Mouse (Mus musculus) spleen, adult 2 months (tissue): ENCODE results near the gene Fam178b. TPM values are rescaled to one million over a fixed set of nuclear protein-coding genes. Genes with fewer than 3 reads are reported as not detected.
A peak's percentile ranks its signal among the peaks of the same experiment; 100 is the strongest.

ENCODE experiments used
- DNase-seq, 2 experiments: peaks; one replicate each; pipeline versions ENCODE4 v3.0.0 to v3.0.0-alpha.2; 2012 to 2021; ENCODE audit warnings: low spot score in 2 of 2, low read depth in 1 of 2
- H3K27ac ChIP-seq: fragments of 200-500 bp; 2 replicates; pipeline ENCODE4 v1.5.1; 2012; ENCODE audit warnings: low read length, inconsistent platforms; ENCODE audit not compliant: insufficient read depth
- H3K27me3 ChIP-seq: fragments of 200-500 bp; 2 replicates; pipeline ENCODE4 v1.6.1; 2012; ENCODE audit warnings: mild to moderate bottlenecking, moderate library complexity, low read length, inconsistent platforms; ENCODE audit not compliant: control insufficient read depth, insufficient read depth
- H3K36me3 ChIP-seq: fragments of 200-500 bp; 2 replicates; pipeline ENCODE4 v1.6.1; 2012; ENCODE audit warnings: mild to moderate bottlenecking, low read length, inconsistent platforms; ENCODE audit not compliant: control insufficient read depth, insufficient read depth
- H3K4me1 ChIP-seq: fragments of 200-500 bp; 2 replicates; pipeline ENCODE4 v1.6.1; 2011; ENCODE audit warnings: inconsistent platforms; ENCODE audit not compliant: control insufficient read depth, insufficient read depth, insufficient read length
- H3K4me3 ChIP-seq: fragments of 200-500 bp; 2 replicates; pipeline ENCODE4 v1.5.1; 2011; ENCODE audit warnings: mild to moderate bottlenecking, inconsistent platforms; ENCODE audit not compliant: insufficient read depth, insufficient read length; ENCODE audit errors: extremely low read depth
- CTCF ChIP-seq: fragments of 200-500 bp; IDR thresholded peaks from 2 replicates; pipeline ENCODE4 v1.5.1; 2011; ENCODE audit warnings: mild to moderate bottlenecking, inconsistent platforms; ENCODE audit not compliant: insufficient read depth, insufficient read length, insufficient replicate concordance; ENCODE audit errors: extremely low read depth
- POLR2A ChIP-seq: fragments of 200-500 bp; IDR thresholded peaks from 2 replicates; pipeline ENCODE4 v1.6.1; 2011; ENCODE audit warnings: low read depth, low read length, inconsistent platforms
- WGBS: fragments of 180-500 bp; shearing (Covaris S2); methylation state at CpG from one replicate; pipeline ENCODE4 v1.1.7; 2018; 5-methylcytosine and 5-hydroxymethylcytosine counted together
- polyA plus RNA-seq: library from polyadenylated mRNA; depleted of rRNA; stranded (reverse); fragments of >200 nt; gene quantifications from 2 replicates; pipeline ENCODE4 v1.2.3, GENCODE M21; 2012

Gene Fam178b
- polyA plus RNA-seq, 1 experiment = 1.1 TPM

GRCm38 (mm10) chr1:36572140-36572700 lies 110.8 kb downstream of the Fam178b start:
- DNase-seq = no peak
- no peak overlapping the region for H3K4me3 ChIP-seq
- 64% methylated on average over 2 of the region's 2 CpGs for whole genome bisulfite sequencing
- no peak for TF ChIP-seq CTCF
- no peak for TF ChIP-seq POLR2A
- H3K4me1 ChIP-seq = no peaks in the 10 kb centered on the region; the same call in 1 of the 2 replicates
- no peaks in the 10 kb centered on the region for H3K27me3 ChIP-seq
- H3K27ac ChIP-seq = peak overlapping the region; percentile 22
- H3K36me3 ChIP-seq = no peaks in the 10 kb centered on the region

GRCm38 (mm10) chr1:36571627-36572026 lies 111.4 kb downstream of the Fam178b start:
- Histone ChIP-seq H3K27ac (peak overlapping the region; percentile 22), H3K4me1 (no peaks in the 10 kb centered on the region; the same call in 1 of the 2 replicates), H3K36me3 (no peaks in the 10 kb centered on the region), H3K4me3 (no peak overlapping the region), H3K27me3 (no peaks in the 10 kb centered on the region)
- DNase-seq = no peak
- TF ChIP-seq POLR2A (no peak), CTCF (no peak)
- 31% methylated on average over 6 of the region's 6 CpGs for WGBS

- 93% methylated on average over 5 of the region's 5 CpGs for WGBS
- no peaks in the 10 kb centered on the region for H3K36me3 ChIP-seq
- H3K4me1 ChIP-seq = no peaks in the 10 kb centered on the region; the same call in 1 of the 2 replicates
- no peak overlapping the region for H3K4me3 ChIP-seq
- DNase-seq = no peak
- TF ChIP-seq CTCF = no peak
- no peak for TF ChIP-seq POLR2A
- no peaks in the 10 kb centered on the region for H3K27me3 ChIP-seq
- H3K27ac ChIP-seq = peak overlapping the region; percentile 56
Measured at GRCm38 (mm10) chr1:36570320-36570719, 112.7 kb downstream of the Fam178b start.

- Histone ChIP-seq H3K4me3 (no peak overlapping the region), H3K4me1 (no peaks in the 10 kb centered on the region; the same call in 1 of the 2 replicates), H3K36me3 (no peaks in the 10 kb centered on the region), H3K27ac (peak overlapping the region; percentile 56), H3K27me3 (no peaks in the 10 kb centered on the region)
- TF ChIP-seq POLR2A (no peak), CTCF (no peak)
- no peak for DNase-seq
- WGBS = 66% methylated on average over 7 of the region's 7 CpGs
Measured at GRCm38 (mm10) chr1:36569694-36570276, 113.2 kb downstream of the Fam178b start.

- TF ChIP-seq POLR2A (no peak), CTCF (no peak)
- H3K4me3 ChIP-seq = no peak overlapping the region
- peak overlapping the region; percentile 56; the same call in 1 of the 2 replicates for H3K27ac ChIP-seq
- no peaks in the 10 kb centered on the region; the same call in 1 of the 2 replicates for H3K4me1 ChIP-seq
- H3K36me3 ChIP-seq = no peaks in the 10 kb centered on the region
- no peaks in the 10 kb centered on the region for H3K27me3 ChIP-seq
- no peak for DNase-seq
- WGBS = 81% methylated on average over 4 of the region's 4 CpGs
Measured at GRCm38 (mm10) chr1:36568776-36569175, 114.2 kb downstream of the Fam178b start.

GRCm38 (mm10) chr1:36567818-36568603 lies 115.0 kb downstream of the Fam178b start:
- H3K27ac ChIP-seq = no peak overlapping the region
- no peak for DNase-seq
- no peaks in the 10 kb centered on the region; the same call in 1 of the 2 replicates for H3K4me1 ChIP-seq
- no peak for TF ChIP-seq POLR2A
- TF ChIP-seq CTCF = no peak
- H3K36me3 ChIP-seq = no peaks in the 10 kb centered on the region
- 88% methylated on average over 21 of the region's 21 CpGs for WGBS
- no peak overlapping the region for H3K4me3 ChIP-seq
- no peaks in the 10 kb centered on the region for H3K27me3 ChIP-seq
